Mouse (Mus musculus) telencephalon, adult 2 months (tissue): ENCODE results near the gene She.

Source experiments
- DNase-seq: peaks from one replicate; pipeline ENCODE4 v3.0.0-alpha.2; 2011; ENCODE audit warnings: low read depth, low spot score

She gene

DNA sequence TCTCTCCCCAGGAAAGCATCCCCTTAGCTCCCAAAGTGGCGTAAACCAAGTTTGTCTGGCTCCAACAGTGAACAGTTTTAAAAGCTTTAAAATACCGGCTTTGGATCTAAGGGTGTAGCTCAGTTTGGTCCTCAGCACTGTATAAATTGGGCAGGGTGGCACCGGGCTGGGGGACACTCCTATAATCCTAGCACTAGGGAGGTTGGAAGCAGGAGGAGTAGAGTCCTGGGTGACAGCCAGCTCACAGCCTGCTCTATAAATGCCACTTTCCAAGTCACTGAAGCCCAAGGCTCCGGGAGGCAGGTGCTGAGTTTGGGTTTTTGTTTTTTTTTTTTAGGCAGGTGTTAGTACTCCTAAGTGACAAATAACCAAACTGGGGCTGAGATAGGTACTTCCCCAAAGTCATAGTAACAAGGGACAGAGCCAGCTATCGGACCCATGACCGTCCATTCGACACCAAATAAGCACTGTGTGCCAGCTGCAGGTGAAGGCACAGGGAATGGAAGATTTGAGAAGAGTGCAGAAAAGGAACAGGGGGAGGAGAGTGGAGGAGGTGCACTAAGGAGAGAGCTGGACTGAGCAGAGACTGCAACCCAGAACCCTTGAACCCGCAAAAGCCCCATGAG is 51.5 kb downstream of the She start:
- no peak for DNase-seq

DNA sequence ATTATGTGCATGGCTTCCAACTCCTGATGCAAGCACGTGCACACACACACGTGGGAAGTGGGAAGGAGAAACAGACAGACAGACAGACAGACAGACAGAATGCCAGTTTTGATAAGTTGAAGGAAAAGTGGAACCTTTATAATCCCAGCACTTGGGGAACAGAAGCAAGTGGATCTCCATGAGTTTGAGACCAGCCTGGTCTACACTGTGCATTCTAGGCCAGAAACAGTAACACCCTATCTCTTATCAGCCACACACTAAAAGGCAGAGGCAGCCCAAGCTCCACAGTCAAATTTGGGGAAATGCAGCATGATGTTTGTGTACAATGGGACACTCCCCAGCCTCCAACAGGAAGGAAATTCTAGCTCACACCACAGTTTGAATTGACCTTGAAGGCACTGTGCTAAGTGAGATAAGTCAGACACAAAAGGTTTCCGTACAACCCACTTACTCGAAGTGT is 52.4 kb downstream of the She start:
- DNase-seq = no peak

DNA sequence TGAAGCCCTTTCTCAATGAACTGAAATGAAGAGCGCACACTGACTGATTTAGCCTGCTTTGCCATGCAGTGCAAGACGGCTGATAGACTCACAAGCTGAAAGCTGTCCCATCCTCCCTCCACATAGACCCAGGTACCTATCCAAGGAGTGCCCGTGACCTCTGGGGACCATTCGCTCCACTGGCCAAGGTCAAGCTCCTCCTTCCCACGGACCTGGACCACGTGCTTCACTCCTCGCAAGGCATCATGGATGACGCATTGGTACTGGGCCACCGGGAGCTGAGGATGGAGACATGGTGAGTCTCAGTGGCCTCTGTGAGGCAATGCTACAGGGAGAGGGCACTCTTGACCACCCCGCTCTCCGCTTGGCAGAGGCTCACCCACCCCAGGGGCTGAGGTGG is 54.6 kb downstream of the She start:
- no peak for DNase-seq

DNA sequence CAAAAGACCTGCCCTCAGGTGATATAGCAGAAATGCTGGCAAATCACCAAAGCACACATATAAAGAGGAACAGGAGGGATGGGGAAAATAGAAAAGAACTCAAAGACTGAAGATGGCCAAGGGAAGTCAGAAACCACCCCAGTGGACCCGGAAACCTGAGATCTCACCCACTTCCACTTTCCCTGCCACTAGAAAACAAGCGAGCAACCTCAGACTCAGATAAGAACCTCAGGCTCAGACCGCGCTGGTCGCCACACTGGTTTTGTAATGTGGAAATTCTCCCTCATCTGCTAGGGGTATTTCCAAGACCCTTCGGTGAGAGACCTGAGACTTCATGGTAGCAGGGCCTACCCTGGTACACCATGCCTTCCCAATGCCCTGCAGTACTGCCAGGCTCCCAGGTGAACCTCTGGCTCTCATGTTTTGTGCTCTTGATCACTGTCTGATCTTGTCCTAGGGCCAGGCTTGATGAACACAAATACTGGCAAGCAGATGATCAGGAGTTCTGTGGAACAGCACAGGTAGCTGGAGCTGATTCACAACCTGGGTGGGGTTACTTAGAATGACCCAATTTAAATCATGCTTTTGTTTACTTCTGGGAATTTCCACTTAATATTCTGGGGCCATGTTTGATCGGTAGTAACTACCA is 56.5 kb downstream of the She start:
- no peak for DNase-seq

DNA sequence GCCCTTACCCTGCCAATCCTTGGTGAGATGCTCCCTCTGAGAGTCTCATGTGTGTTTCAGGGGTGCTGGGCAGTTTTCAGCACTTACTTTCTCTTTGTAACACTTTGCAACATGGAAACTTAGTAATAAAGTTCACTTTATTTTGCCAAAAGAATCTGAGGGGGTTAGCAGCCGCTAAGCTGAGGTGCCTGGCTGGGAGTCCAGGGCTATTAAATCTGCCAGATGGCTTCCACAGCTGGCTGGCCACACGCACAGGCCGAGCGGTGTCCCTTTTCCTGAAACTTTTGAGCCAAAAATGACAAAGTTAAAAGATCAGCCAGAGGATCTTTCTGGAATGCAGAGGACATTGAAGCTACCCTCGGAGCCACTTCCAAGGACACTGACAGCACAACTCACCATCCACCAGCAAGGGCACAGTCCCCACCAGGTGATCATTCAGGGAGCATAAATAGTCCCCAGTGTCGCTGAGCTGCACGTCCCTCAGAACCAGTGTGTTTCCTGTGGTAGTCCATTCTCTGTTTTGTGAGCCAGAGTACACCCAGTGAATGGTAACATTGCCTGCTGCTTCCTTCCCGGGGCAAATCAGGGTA is 58.8 kb downstream of the She start:
- no peak for DNase-seq

DNA sequence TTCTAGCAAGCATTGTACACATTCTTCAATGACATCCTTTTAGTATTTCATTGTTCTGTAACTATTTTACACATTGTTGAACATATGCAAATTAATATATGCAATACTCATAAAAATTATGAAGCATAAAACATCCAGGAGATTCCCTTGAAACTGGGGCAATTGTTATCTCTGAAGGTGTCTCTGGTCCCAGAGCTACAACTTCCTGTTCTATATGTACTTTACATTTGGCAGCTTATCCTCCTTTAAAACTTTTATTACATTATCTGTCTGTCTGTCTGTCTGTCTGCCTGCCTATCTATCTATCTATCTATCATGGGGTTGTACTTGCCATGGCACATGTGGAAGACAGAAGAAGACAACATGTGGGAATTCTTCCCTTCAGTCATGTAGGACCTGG is 60.5 kb downstream of the She start:
- DNase-seq = no peak

DNA sequence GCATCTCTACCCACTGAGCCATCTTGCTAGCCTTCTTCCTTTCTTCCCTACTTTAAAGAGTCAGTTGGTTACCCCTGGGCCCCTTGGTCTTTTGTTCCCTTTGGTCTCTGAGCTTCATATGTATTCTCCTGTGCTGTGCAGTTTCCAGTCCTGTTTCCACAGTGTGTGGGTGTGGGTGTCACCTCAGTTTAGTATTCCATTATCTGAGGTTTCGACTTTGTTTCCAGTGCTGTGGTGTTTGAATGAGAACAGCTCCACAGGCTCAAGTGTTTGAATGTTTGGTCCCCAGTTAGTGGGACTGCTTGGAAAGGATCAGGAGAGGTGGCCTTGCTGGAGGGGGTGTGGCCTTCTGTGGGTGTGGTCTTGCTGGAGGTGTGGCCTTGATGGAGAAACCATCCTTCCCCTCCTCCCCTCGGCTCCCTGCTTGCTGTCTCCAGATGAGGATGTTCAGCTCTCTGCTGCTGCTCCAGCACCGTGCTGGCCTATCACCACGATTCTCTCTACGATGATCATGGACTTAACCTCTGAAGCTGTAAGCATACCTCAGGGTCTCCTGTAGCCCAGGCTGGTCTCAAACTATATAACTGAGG is 61.4 kb downstream of the She start:
- DNase-seq = no peak

DNA sequence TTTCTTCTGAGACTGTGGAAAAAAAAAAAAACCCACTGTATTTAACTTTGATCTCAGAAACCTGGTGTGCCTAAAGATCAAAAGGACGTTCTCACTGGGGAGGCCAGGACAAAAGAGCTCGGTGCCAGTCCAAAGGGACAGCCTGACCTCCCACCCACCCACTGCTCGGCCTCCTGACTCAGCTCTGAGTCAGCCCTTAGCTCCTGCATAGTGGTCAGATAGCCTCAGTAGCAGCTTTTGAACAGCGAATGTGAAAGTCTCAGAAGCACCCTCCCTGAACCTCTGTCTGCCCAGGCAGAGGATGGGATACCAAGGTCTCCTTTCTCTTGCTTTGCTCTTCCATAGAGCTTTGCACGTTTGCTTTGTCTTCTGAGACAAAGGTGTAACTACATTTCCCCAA is 65.4 kb downstream of the She start:
- no peak for DNase-seq

DNA sequence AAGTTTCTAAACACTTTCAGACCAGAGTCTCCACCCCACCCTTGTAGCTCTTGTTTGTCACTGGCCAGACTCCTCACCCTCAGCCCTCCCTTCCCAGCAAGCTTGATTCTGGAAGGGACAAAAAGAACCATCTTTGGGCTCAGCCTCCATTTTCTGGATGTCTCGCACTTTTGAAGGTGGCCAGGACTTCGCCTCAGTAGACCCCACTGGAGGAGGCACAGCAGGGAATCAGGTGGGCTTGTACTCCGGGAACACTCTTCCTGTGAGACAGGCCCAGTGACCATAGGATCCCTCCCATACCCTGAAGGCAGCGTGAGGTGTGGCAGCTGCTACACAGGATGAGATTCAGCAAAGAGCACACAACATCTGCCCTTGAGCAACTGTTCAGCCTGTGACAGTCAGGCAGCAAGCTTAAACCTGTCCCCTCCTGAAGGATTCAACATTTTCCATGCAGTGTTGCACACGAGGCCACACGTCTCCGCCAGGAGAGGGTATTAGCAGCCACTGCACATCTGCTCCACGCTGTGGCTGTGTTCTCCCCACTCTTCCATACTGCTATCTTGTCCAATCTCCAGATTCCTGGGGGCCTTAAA is 66.1 kb downstream of the She start:
- DNase-seq = no peak

DNA sequence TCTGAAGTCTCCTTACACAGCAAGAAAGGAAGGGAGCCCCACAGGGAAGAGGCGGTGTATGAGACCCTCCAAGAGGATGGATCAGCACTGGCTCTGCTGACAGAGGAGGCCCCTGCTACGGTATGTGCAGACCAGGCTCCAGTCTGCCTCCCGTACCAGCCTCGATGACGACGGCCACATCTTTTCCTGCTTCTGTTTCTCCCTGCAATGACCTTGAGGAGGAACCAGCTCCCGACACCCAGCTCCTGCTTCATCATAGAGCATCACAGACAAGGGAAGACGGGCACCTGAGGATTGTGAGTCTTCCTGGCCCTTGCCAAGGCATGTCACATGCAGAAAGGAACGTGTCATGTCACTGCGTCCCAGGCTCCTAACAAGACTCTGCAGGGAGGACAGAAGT is 66.8 kb downstream of the She start:
- no peak for DNase-seq

DNA sequence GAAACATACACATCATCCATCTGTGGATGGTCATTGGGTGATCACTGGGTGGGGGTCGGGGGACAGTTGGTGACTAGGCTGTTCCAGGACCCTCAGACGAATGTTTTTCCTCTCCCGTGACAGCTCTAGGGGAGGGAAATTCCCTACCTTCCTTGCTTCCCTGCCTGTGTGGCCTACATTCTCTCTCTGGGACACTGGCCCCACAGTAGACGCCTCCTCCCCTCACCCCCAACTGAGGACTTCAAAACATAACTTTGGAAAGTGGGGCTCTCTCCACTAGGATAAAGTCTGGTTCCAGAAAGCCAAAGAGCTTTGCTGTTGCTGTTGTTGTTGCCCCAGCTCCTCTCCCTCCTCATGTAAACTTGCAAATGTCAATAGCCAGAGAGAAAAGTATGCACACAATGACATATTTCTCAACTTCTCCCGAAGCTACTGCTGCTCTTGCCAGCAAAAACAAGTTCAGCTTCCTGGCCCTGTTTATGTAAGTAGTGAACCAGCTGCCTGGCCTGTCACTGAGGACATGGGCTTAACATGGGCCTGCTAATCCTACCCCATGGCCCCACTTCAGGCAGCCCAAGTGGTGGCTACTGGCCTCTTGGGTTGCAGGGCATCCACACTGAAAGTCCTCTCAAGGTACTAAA is 67.8 kb downstream of the She start:
- DNase-seq = no peak

DNA sequence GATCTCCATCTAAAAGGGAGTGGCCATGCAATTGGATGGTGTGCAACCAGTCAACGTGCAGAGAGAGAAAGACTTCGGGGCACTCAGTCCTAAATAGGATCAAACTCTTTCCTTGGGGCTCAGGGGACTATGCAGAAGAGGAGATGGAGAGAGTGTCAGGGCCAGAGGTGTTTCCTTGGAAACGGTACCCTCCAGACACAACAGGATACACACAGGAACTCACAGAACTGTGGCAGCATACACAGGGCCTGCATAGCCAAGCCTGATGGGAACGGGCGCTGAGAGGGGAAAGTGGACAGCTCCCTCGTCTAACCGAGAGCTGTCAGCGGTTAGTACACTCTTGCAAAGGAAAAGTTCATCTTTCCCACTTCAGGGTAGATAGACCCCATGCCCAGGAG is 68.3 kb downstream of the She start:
- no peak for DNase-seq

DNA sequence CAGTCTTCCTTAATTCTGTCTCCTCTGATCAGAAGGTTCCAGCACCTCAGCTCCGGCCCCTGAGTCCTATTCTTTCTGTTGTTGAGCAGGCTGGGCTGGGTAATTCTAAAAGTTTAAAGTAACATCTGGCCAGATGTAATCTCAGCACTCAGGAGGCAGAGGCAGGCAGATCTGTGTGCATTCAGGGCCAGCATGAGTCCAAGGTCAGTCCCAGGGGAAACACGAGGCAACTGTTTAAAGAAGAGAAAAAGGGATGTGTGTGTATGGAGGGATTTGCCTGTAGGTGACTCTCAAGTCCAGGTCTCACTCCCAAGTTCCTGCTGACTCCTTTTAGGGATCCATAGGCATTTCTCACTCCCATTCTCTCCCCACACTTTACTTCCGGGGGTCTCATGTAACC is 76.7 kb downstream of the She start:
- no peak for DNase-seq
